In genomic region chr2:9349994-9350393, GRCm38 (mm10) we compare ENCODE assay signal across 12 mouse cellular contexts.
"Had no signal": no experiment of that assay in that cellular context is flagged by ENCODE, and none has a peak within 500 bp of the region (broad histone marks: within the 10 kb centered on the region; RNA-seq: fewer than 3 reads in every experiment).

No protein-coding gene starts in this region.

- DNase-seq: liver, embryonic 13.5 days; liver, postnatal 0 days; lung, adult 2 months; lung, postnatal 14 days; lung, postnatal 36 days; midbrain, embryonic 14.5 days; right cerebral cortex, postnatal 25 days; thymus, adult 18-20 months; thymus, postnatal 14 days; thymus, postnatal 36 days had no signal

- ATAC-seq: liver, postnatal 0 days; lung, postnatal 0 days; midbrain, embryonic 16.5 days had no signal
